Mouse (Mus musculus): Measurements from ENCODE around the gene Oscp1.
"Not testable (repeated sequence)": the region's sequence is repeated elsewhere in the genome, so short reads cannot be mapped to it uniquely, and the experiment has no call there.

- TF ChIP-seq TCF12 (IDR thresholded peaks at IDR 0.05; ENCODE audit: insufficient read depth, poor library complexity, severe bottlenecking); CEBPB (IDR thresholded peaks at IDR 0.05; ENCODE audit: insufficient read depth, poor library complexity, severe bottlenecking); USF1 (IDR thresholded peaks at IDR 0.05; ENCODE audit: low read depth): not testable (repeated sequence)
Observed at GRCm38 (mm10) chr4:126095622-126096430, 37.5 kb downstream of the Oscp1 start.
